Mouse (Mus musculus): ENCODE results near the gene Lclat1.
"Not testable (repeated sequence)": the region's sequence is repeated elsewhere in the genome, so short reads cannot be mapped to it uniquely, and the experiment has no call there.

Lclat1 gene

DNA sequence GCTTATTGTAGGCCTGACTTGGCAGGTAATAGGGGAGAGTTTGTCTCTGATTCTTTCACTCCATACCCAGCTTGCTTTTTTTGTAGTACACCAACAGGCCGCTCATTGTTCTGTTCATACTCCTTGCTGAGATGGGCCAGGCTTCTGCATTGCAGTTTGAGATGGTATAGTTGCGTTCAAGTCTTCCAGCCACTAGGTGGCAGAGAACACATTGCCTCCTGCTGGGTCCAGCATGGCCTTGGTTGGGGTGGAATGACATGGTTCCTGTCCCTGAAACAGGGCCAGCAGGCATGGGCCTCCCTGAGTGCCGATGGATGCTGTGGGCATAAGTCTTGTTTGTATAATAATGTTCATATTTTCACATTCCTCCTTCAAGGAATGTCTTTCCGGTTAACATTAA is 170.0 kb downstream of the Lclat1 start:
- no peaks in the 10 kb centered on the region for H3K4me1 ChIP-seq (replicated peaks; ENCODE audit: low read depth, low read length)
- no peak overlapping the region for H3K4me3 ChIP-seq (replicated peaks; ENCODE audit: low read length)
- peaks cover 5% of the 10 kb centered on the region; the same call in 1 of the 2 replicates for H3K27me3 ChIP-seq (ENCODE audit: insufficient read depth, low read length)
- no peak for TF ChIP-seq POU5F1 (IDR thresholded peaks at IDR 0.05; ENCODE audit: borderline replicate concordance, low read length)
- TF ChIP-seq CTCF (conservative IDR thresholded peaks at IDR 0.05; ENCODE audit: low read length): peak; percentile 19; the same call in 1 of the 2 replicates
- H3K9me3 ChIP-seq (ENCODE audit: low read length): no peaks in the 10 kb centered on the region
- H3K36me3 ChIP-seq (ENCODE audit: insufficient read depth, low read length): no peaks in the 10 kb centered on the region

DNA sequence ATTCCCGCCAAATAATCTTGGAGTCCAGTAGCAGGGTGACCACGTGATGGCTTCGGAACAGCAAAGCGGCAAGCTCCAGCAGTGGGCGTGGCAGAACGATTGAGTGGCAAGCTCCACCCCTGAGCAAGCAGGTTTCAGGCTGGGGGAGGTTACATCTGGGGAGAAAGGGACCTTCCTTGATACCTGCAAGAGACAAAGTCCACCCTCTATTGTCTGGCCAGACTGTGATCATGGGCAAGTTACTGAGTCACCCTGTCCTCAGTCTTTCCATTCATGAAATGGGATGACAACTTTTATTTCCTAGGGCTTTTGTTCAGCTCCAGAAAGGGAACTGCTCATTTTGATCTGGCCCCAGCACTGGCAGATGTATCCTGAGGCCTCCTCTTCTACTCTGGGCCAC is 174.9 kb downstream of the Lclat1 start:
- H3K4me1 ChIP-seq (replicated peaks; ENCODE audit: low read depth, low read length); H3K36me3 ChIP-seq (ENCODE audit: insufficient read depth, low read length); H3K27me3 ChIP-seq (ENCODE audit: insufficient read depth, low read length); H3K9me3 ChIP-seq (ENCODE audit: low read length); H3K4me3 ChIP-seq (replicated peaks; ENCODE audit: low read length): not testable (repeated sequence)

DNA sequence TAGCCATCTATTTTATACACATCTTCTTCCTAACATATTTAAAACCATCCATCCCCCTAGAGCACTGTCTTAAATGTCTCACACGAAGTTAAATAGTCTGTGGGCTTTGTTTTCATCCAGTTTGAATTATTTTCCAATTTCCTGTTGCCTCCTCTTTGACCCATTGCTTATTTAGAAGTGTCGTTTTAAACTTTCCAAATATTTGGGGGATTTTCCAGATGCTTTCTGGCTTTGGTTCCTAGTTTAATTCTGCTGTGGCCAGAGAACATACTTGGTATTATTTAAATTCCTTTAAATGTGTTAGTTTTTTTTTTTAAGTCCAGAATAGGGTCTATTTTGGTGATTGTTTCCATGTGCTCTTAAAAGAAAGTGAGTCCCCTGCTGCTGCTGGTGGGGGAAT is 176.5 kb downstream of the Lclat1 start:
- Histone ChIP-seq H3K4me3 (replicated peaks; ENCODE audit: low read length) (no peak overlapping the region), H3K9me3 (ENCODE audit: low read length) (no peaks in the 10 kb centered on the region), H3K27me3 (ENCODE audit: insufficient read depth, low read length) (peaks cover 4% of the 10 kb centered on the region; the same call in 1 of the 2 replicates), H3K4me1 (replicated peaks; ENCODE audit: low read depth, low read length) (no peaks in the 10 kb centered on the region), H3K36me3 (ENCODE audit: insufficient read depth, low read length) (no peaks in the 10 kb centered on the region)
- TF ChIP-seq NANOG (IDR thresholded peaks at IDR 0.05; ENCODE audit: borderline replicate concordance, low read length) (no peak), CTCF (conservative IDR thresholded peaks at IDR 0.05; ENCODE audit: low read length) (no peak), POU5F1 (IDR thresholded peaks at IDR 0.05; ENCODE audit: borderline replicate concordance, low read length) (no peak)

Measured in E14TG2a.4 (cell line).